Mouse (Mus musculus): Measurements from ENCODE around the gene F3.

GRCm38 (mm10) chr3:121719701-121720100 is 3.6 kb upstream of the F3 start:
- TF ChIP-seq CTCF (IDR thresholded peaks at IDR 0.05; ENCODE audit: low read depth) (no peak), EP300 (IDR thresholded peaks at IDR 0.05; ENCODE audit: low read depth) (no peak)
